Mouse (Mus musculus) liver, embryonic 12.5 days (tissue): Measurements from ENCODE around the gene Gm12248. TPM values are rescaled to one million over a fixed set of nuclear protein-coding genes. Genes with fewer than 3 reads are reported as not detected.

Experiments
- ATAC-seq: fragments of 200-750 bp; cut with Nextera tagmentation; 2 replicates; pipeline ENCODE4 v1.8.0; 2017; ENCODE audit warnings: moderate number of reproducible peaks, mild to moderate bottlenecking, moderate library complexity
- H3K27ac ChIP-seq: fragments of 300-500 bp; sonication (generic); 2 replicates; pipeline ENCODE4 v1.5.1; 2016; ENCODE audit warnings: mild to moderate bottlenecking
- H3K27me3 ChIP-seq: fragments of 300-500 bp; sonication (generic); replicated peaks from 2 replicates; pipeline ENCODE4 v1.6.1; 2016; ENCODE audit warnings: mild to moderate bottlenecking, moderate library complexity
- H3K36me3 ChIP-seq: fragments of 300-500 bp; sonication (generic); 2 replicates; pipeline ENCODE4 v1.6.1; 2016; ENCODE audit warnings: mild to moderate bottlenecking, moderate library complexity
- H3K4me1 ChIP-seq: fragments of 300-500 bp; sonication (generic); 2 replicates; pipeline ENCODE4 v1.6.1; 2016
- H3K4me2 ChIP-seq: fragments of 300-500 bp; sonication (generic); 2 replicates; pipeline ENCODE4 v1.6.1; 2016; ENCODE audit warnings: mild to moderate bottlenecking, moderate library complexity
- H3K4me3 ChIP-seq: fragments of 300-500 bp; sonication (generic); 2 replicates; pipeline ENCODE4 v1.5.1; 2016; ENCODE audit warnings: mild to moderate bottlenecking, moderate library complexity
- H3K9ac ChIP-seq: fragments of 300-500 bp; sonication (generic); 2 replicates; pipeline ENCODE4 v1.6.1; 2016; ENCODE audit warnings: mild to moderate bottlenecking, moderate library complexity
- H3K9me3 ChIP-seq: fragments of 300-500 bp; sonication (generic); replicated peaks from 2 replicates; pipeline ENCODE4 v1.6.1; 2016; ENCODE audit warnings: mild to moderate bottlenecking, moderate library complexity
- WGBS: fragments of 180-500 bp; shearing (Covaris S2); methylation state at CpG from one replicate; pipeline ENCODE4 v1.1.7; 2016; ENCODE audit not compliant: insufficient replicate concordance; 5-methylcytosine and 5-hydroxymethylcytosine counted together
- polyA plus RNA-seq: library from polyadenylated mRNA; unstranded; fragments of >200 nt; fragmentation: Nextera tagmentation; extraction: Ambion mirVana; gene quantifications from 2 replicates; pipeline ENCODE4 v1.2.1, GENCODE M21; 2016

Gm12248 gene
- polyA plus RNA-seq, 1 experiment from 2014 or later, result not detected

- H3K4me1 ChIP-seq, result peaks cover 95% of the 10 kb centered on the region
- no peak for ATAC-seq
- 51% methylated on average over 3 of the region's 3 CpGs for WGBS
Observed at GRCm38 (mm10) chr11:58026337-58026736, 66.6 kb downstream of the Gm12248 start.

GRCm38 (mm10) chr11:58025881-58026280, 67.1 kb downstream of the Gm12248 start:
- no peaks in the 10 kb centered on the region for H3K9me3 ChIP-seq
- H3K36me3 ChIP-seq, result peaks cover 22% of the 10 kb centered on the region
- H3K4me3 ChIP-seq, result no peak overlapping the region
- no peak overlapping the region for H3K4me2 ChIP-seq
- no peak for ATAC-seq
- H3K27me3 ChIP-seq, result no peaks in the 10 kb centered on the region
- no peak overlapping the region for H3K27ac ChIP-seq
- WGBS, result 70% methylated on average over 4 of the region's 4 CpGs
- no peak overlapping the region for H3K9ac ChIP-seq
- H3K4me1 ChIP-seq, result peaks cover 95% of the 10 kb centered on the region

More at GRCm38 (mm10) chr11:58026337-58026736, 66.6 kb downstream of the Gm12248 start:
- Histone ChIP-seq H3K27ac (no peak overlapping the region), H3K9me3 (no peaks in the 10 kb centered on the region), H3K9ac (no peak overlapping the region), H3K4me3 (no peak overlapping the region), H3K27me3 (no peaks in the 10 kb centered on the region), H3K4me2 (no peak overlapping the region), H3K36me3 (peaks cover 22% of the 10 kb centered on the region)

- Histone ChIP-seq H3K27ac (no peak overlapping the region), H3K4me1 (peaks cover 95% of the 10 kb centered on the region)
- 55% methylated on average over 2 of the region's 2 CpGs for WGBS
Observed at GRCm38 (mm10) chr11:58024671-58025070, 68.3 kb downstream of the Gm12248 start.

GRCm38 (mm10) chr11:58024271-58024670, 68.7 kb downstream of the Gm12248 start:
- H3K4me3 ChIP-seq, result no peak overlapping the region
- no peak overlapping the region for H3K4me2 ChIP-seq
- H3K9me3 ChIP-seq, result no peaks in the 10 kb centered on the region
- WGBS, result 73% methylated on average over 1 of the region's 1 CpGs
- ATAC-seq, result no peak
- peaks cover 24% of the 10 kb centered on the region for H3K36me3 ChIP-seq
- H3K27ac ChIP-seq, result no peak overlapping the region
- peak overlapping the region; percentile 37; the same call in 1 of the 2 replicates for H3K9ac ChIP-seq
- H3K4me1 ChIP-seq, result peaks cover 95% of the 10 kb centered on the region
- H3K27me3 ChIP-seq, result no peaks in the 10 kb centered on the region

More at GRCm38 (mm10) chr11:58024671-58025070, 68.3 kb downstream of the Gm12248 start:
- Histone ChIP-seq H3K36me3 (peaks cover 28% of the 10 kb centered on the region), H3K9ac (peak overlapping the region; percentile 37; the same call in 1 of the 2 replicates), H3K4me2 (no peak overlapping the region), H3K9me3 (no peaks in the 10 kb centered on the region), H3K4me3 (no peak overlapping the region), H3K27me3 (no peaks in the 10 kb centered on the region)
- ATAC-seq, result no peak

GRCm38 (mm10) chr11:58021618-58022017, 71.3 kb downstream of the Gm12248 start:
- Histone ChIP-seq H3K4me2 (peak overlapping the region; percentile 35), H3K4me1 (peaks cover 96% of the 10 kb centered on the region), H3K27me3 (no peaks in the 10 kb centered on the region), H3K9ac (peak overlapping the region; percentile 35), H3K36me3 (peaks cover 10% of the 10 kb centered on the region; the same call in 1 of the 2 replicates), H3K27ac (peak overlapping the region; percentile 74), H3K4me3 (no peak overlapping the region), H3K9me3 (no peaks in the 10 kb centered on the region)
- WGBS, result 57% methylated on average over 2 of the region's 2 CpGs
- no peak for ATAC-seq

GRCm38 (mm10) chr11:58021095-58021494, 71.8 kb downstream of the Gm12248 start:
- Histone ChIP-seq H3K4me2 (peak overlapping the region; percentile 35), H3K9me3 (no peaks in the 10 kb centered on the region), H3K36me3 (peaks cover 10% of the 10 kb centered on the region; the same call in 1 of the 2 replicates), H3K4me1 (peaks cover 96% of the 10 kb centered on the region), H3K27me3 (no peaks in the 10 kb centered on the region), H3K9ac (peak overlapping the region; percentile 35), H3K4me3 (no peak overlapping the region), H3K27ac (peak overlapping the region; percentile 74)
- 32% methylated on average over 1 of the region's 1 CpGs for WGBS
- no peak for ATAC-seq

- Histone ChIP-seq H3K36me3 (0 out of 2 replicates have a peak, but pooled peaks cover 10% of the 10 kb centered on the region), H3K4me3 (no peak overlapping the region), H3K4me1 (peaks cover 96% of the 10 kb centered on the region), H3K9me3 (no peaks in the 10 kb centered on the region), H3K27me3 (no peaks in the 10 kb centered on the region), H3K27ac (peak overlapping the region; percentile 74), H3K9ac (peak overlapping the region; percentile 39; the same call in 1 of the 2 replicates), H3K4me2 (peak overlapping the region; percentile 22)
- peak; percentile 56 for ATAC-seq
- WGBS, result 43% methylated on average over 4 of the region's 4 CpGs
Observed at GRCm38 (mm10) chr11:58018701-58019100, 74.2 kb downstream of the Gm12248 start.

- Histone ChIP-seq H3K36me3 (0 out of 2 replicates have a peak, but pooled peaks cover 10% of the 10 kb centered on the region), H3K4me2 (peak overlapping the region; percentile 22), H3K27ac (peak overlapping the region; percentile 74), H3K4me3 (no peak overlapping the region), H3K9me3 (no peaks in the 10 kb centered on the region), H3K9ac (peak overlapping the region; percentile 39), H3K27me3 (no peaks in the 10 kb centered on the region), H3K4me1 (peaks cover 96% of the 10 kb centered on the region)
- ATAC-seq, result peak; percentile 54
- WGBS, result 50% methylated on average over 2 of the region's 2 CpGs
Observed at GRCm38 (mm10) chr11:58018287-58018686, 74.6 kb downstream of the Gm12248 start.

- Histone ChIP-seq H3K9me3 (no peaks in the 10 kb centered on the region), H3K4me3 (no peak overlapping the region), H3K27ac (peak overlapping the region; percentile 74), H3K4me1 (peaks cover 99% of the 10 kb centered on the region), H3K9ac (peak overlapping the region; percentile 39), H3K36me3 (0 out of 2 replicates have a peak, but pooled peaks cover 10% of the 10 kb centered on the region), H3K27me3 (no peaks in the 10 kb centered on the region), H3K4me2 (peak overlapping the region; percentile 37)
- ATAC-seq, result no peak
- 59% methylated on average over 1 of the region's 1 CpGs for WGBS
Observed at GRCm38 (mm10) chr11:58017422-58017821, 75.5 kb downstream of the Gm12248 start.

- Histone ChIP-seq H3K9ac (peak overlapping the region; percentile 35), H3K36me3 (0 out of 2 replicates have a peak, but pooled peaks cover 10% of the 10 kb centered on the region), H3K4me1 (peaks cover 100% of the 10 kb centered on the region), H3K9me3 (no peaks in the 10 kb centered on the region), H3K27me3 (no peaks in the 10 kb centered on the region), H3K4me2 (peak overlapping the region; percentile 37), H3K27ac (peak overlapping the region; percentile 74), H3K4me3 (no peak overlapping the region)
- no peak for ATAC-seq
- WGBS, result 61% methylated on average over 3 of the region's 3 CpGs
Observed at GRCm38 (mm10) chr11:58016371-58016770, 76.6 kb downstream of the Gm12248 start.

- no peaks in the 10 kb centered on the region for H3K9me3 ChIP-seq
- 55% methylated on average over 2 of the region's 2 CpGs for WGBS
- H3K4me3 ChIP-seq, result no peak overlapping the region
- H3K4me2 ChIP-seq, result peak overlapping the region; percentile 84
- H3K9ac ChIP-seq, result peak overlapping the region; percentile 50; the same call in 1 of the 2 replicates
- peak; percentile 75 for ATAC-seq
- no peaks in the 10 kb centered on the region for H3K27me3 ChIP-seq
- peaks cover 96% of the 10 kb centered on the region for H3K4me1 ChIP-seq
- 0 out of 2 replicates have a peak, but pooled peaks cover 10% of the 10 kb centered on the region for H3K36me3 ChIP-seq
- H3K27ac ChIP-seq, result peak overlapping the region; percentile 86
Observed at GRCm38 (mm10) chr11:58015339-58015738, 77.6 kb downstream of the Gm12248 start.

GRCm38 (mm10) chr11:58014604-58015003, 78.3 kb downstream of the Gm12248 start:
- H3K36me3 ChIP-seq, result 0 out of 2 replicates have a peak, but pooled peaks cover 4% of the 10 kb centered on the region
- H3K27ac ChIP-seq, result peak overlapping the region; percentile 86
- H3K4me2 ChIP-seq, result peak overlapping the region; percentile 84
- H3K27me3 ChIP-seq, result no peaks in the 10 kb centered on the region
- ATAC-seq, result no peak
- peaks cover 89% of the 10 kb centered on the region for H3K4me1 ChIP-seq
- 36% methylated on average over 1 of the region's 1 CpGs for WGBS
- H3K4me3 ChIP-seq, result no peak overlapping the region
- no peaks in the 10 kb centered on the region for H3K9me3 ChIP-seq
- peak overlapping the region; percentile 56; the same call in 1 of the 2 replicates for H3K9ac ChIP-seq
